Mouse (Mus musculus) embryonic facial prominence, embryonic 11.5 days (tissue): ENCODE data around the gene Ltk. TPM values are rescaled to one million over a fixed set of nuclear protein-coding genes. Genes with fewer than 3 reads are reported as not detected.

ENCODE experiments used
- ATAC-seq: fragments of 200-750 bp; cut with Nextera tagmentation; replicated peaks from 2 replicates; pipeline ENCODE4 v1.8.0; 2017; ENCODE audit warnings: low read depth; ENCODE audit not compliant: insufficient number of reproducible peaks, low FRiP score, low TSS enrichment
- DNase-seq: peaks from one replicate; pipeline ENCODE4 v3.0.0-alpha.2; 2015; ENCODE audit warnings: low spot score
- H3K27ac ChIP-seq: fragments of 300-500 bp; sonication (generic); replicated peaks from 2 replicates; pipeline ENCODE4 v1.5.1; 2014; ENCODE audit warnings: mild to moderate bottlenecking, low read depth, low read length, control low read depth
- H3K27me3 ChIP-seq: fragments of 300-500 bp; sonication (generic); 2 replicates; pipeline ENCODE4 v1.6.1; 2014; ENCODE audit warnings: mild to moderate bottlenecking, low read length, moderate library complexity, mixed read lengths; ENCODE audit not compliant: control insufficient read depth, insufficient read depth
- H3K36me3 ChIP-seq: fragments of 300-500 bp; sonication (generic); replicated peaks from 2 replicates; pipeline ENCODE4 v1.6.1; 2014; ENCODE audit warnings: low read depth, mild to moderate bottlenecking, low read length, moderate library complexity, mixed read lengths; ENCODE audit not compliant: control insufficient read depth, insufficient read depth
- H3K4me1 ChIP-seq: fragments of 300-500 bp; sonication (generic); 2 replicates; pipeline ENCODE4 v1.6.1; 2014; ENCODE audit warnings: low read length, mixed read lengths; ENCODE audit not compliant: control insufficient read depth, insufficient read depth
- H3K4me2 ChIP-seq: fragments of 300-500 bp; sonication (generic); 2 replicates; pipeline ENCODE4 v1.6.1; 2014; ENCODE audit warnings: low read depth, mild to moderate bottlenecking, control low read depth, low read length, moderate library complexity
- H3K4me3 ChIP-seq: fragments of 300-500 bp; sonication (generic); 2 replicates; pipeline ENCODE4 v1.5.1; 2014; ENCODE audit warnings: low read depth, low read length, control low read depth
- H3K9ac ChIP-seq: fragments of 300-500 bp; sonication (generic); replicated peaks from 2 replicates; pipeline ENCODE4 v1.6.1; 2014; ENCODE audit warnings: mild to moderate bottlenecking, control low read depth, low read length
- H3K9me3 ChIP-seq: fragments of 300-500 bp; sonication (generic); replicated peaks from 2 replicates; pipeline ENCODE4 v1.6.1; 2016; ENCODE audit warnings: mild to moderate bottlenecking, low read length, inconsistent platforms, mixed read lengths; ENCODE audit not compliant: control insufficient read depth
- WGBS: fragments of 180-500 bp; shearing (Covaris S2); extraction: QIAGEN DNeasy Blood & Tissue Kit; methylation state at CpG from one replicate; pipeline ENCODE4 v1.1.7; 2014; 5-methylcytosine and 5-hydroxymethylcytosine counted together
- polyA plus RNA-seq: library from polyadenylated mRNA; unstranded; fragments of >200 nt; fragmentation: Nextera tagmentation; extraction: Ambion mirVana; gene quantifications from 2 replicates; pipeline ENCODE4 v1.2.1, GENCODE M21; 2014

Ltk gene
- polyA plus RNA-seq, 1 experiment from 2014 or later = not detected

DNA sequence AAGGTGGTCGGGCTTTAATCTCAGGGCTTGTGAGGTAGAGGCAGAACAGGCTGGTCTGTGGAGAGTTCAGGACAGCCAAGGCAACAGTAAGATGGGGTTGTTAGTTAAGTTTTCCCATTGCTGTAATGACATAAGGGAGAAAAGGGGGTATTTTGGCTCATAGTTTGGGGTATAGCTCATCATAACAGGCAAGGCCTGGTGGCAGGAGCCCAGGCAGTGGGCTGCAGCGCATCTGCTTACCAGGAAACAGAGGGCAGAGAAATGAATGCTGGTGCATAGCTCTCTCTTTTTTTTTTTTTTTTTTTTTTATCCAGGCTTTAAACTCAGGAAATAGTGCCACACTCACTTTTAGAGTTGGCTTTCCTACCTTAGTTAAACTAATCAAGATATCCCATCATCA, 57.1 kb downstream of the Ltk start:
- no peaks in the 10 kb centered on the region for H3K9me3 ChIP-seq
- H3K36me3 ChIP-seq = no peaks in the 10 kb centered on the region
- no peak overlapping the region for H3K27ac ChIP-seq
- ATAC-seq = no peak
- H3K4me2 ChIP-seq = no peak overlapping the region
- H3K27me3 ChIP-seq = no peaks in the 10 kb centered on the region
- DNase-seq = no peak
- 100% methylated on average over 2 of the region's 2 CpGs for WGBS
- no peak overlapping the region for H3K4me3 ChIP-seq
- no peak overlapping the region for H3K9ac ChIP-seq
- no peaks in the 10 kb centered on the region for H3K4me1 ChIP-seq

Other genes with a start within 250 kb of the Ltk start
- 0.40 and 0.48 TPM in 2 replicates for gene Exd1, start 212.8 kb downstream of the Ltk start, polyA plus RNA-seq
- gene Chp1, start 212.7 kb downstream of the Ltk start, polyA plus RNA-seq = 73.6 and 74.4 TPM in 2 replicates
- gene Nusap1, start 142.1 kb downstream of the Ltk start, polyA plus RNA-seq = 104 and 114 TPM in 2 replicates
- gene Oip5, start 142.0 kb downstream of the Ltk start, polyA plus RNA-seq = 32.1 and 36.0 TPM in 2 replicates
- gene Ndufaf1, start 97.6 kb downstream of the Ltk start, polyA plus RNA-seq = 50.8 and 55.3 TPM in 2 replicates
- 33.0 and 38.4 TPM in 2 replicates for gene Rtf1, start 85.4 kb downstream of the Ltk start, polyA plus RNA-seq
- gene Itpka, start 18.1 kb downstream of the Ltk start, polyA plus RNA-seq = 1.2 TPM in 2 replicates
- 17.5 and 20.0 TPM in 2 replicates for gene Rpap1, start 27.1 kb upstream of the Ltk start, polyA plus RNA-seq
- 16.3 and 21.0 TPM in 2 replicates for gene Tyro3, start 37.3 kb upstream of the Ltk start, polyA plus RNA-seq
- gene Mga, start 136.8 kb upstream of the Ltk start, polyA plus RNA-seq = 28.3 and 30.5 TPM in 2 replicates
- 1.6 and 2.5 TPM in 2 replicates for gene Mapkbp1, start 212.3 kb upstream of the Ltk start, polyA plus RNA-seq